Mouse (Mus musculus) olfactory bulb, adult 2 months (tissue): ENCODE data around the gene Usp48.

Experiments used
- CTCF ChIP-seq: fragments of 200-500 bp; IDR thresholded peaks from 2 replicates; pipeline ENCODE4 v1.5.1; 2012; ENCODE audit warnings: low read depth, mild to moderate bottlenecking, low read length, moderate library complexity; ENCODE audit not compliant: insufficient read depth
- POLR2A ChIP-seq: fragments of 200-500 bp; IDR thresholded peaks from 2 replicates; pipeline ENCODE4 v1.6.1; 2012; ENCODE audit warnings: mild to moderate bottlenecking, low read depth, low read length, moderate library complexity; ENCODE audit not compliant: insufficient read depth

DNA sequence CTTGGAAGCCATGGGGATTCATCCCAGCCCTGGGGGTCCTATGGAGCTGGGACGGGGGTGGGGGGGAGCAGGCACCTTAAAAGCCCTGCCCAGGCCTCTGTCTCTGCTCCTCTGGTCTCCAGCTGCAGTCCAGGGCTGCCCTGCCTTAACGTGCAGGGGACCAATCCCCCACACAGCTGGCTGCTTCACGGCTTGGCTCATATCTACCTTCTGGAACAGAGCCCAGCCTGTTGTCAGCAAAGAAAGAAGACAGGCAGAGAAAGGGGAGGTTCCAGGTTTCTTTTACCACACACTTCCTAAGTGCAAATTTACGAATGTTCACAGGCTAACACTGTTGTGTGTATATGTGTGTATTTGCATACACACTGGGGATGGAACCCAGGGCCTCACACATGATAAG, 102.3 kb downstream of the Usp48 start:
- TF ChIP-seq POLR2A, result no peak
- TF ChIP-seq CTCF, result no peak
